Mouse (Mus musculus): ENCODE data around the gene Nectin2. TPM values are rescaled to one million over a fixed set of nuclear protein-coding genes. Genes with fewer than 3 reads are reported as not detected.

Gene Nectin2
- polyA plus RNA-seq, 1 experiment: 38.3 TPM

Other genes starting within 250 kb of the Nectin2 start
- 3.4 and 4.0 TPM in 2 replicates for gene Bloc1s3, start 242.1 kb downstream of the Nectin2 start, polyA plus RNA-seq (2012; ENCODE audit: insufficient read depth, insufficient read length, missing spikeins)
- 39.3 and 49.9 TPM in 2 replicates for gene Trappc6a, start 242.1 kb downstream of the Nectin2 start, polyA plus RNA-seq (2012; ENCODE audit: insufficient read depth, insufficient read length, missing spikeins)
- not detected in 2 replicates for gene Nkpd1, start 232.6 kb downstream of the Nectin2 start, polyA plus RNA-seq (2012; ENCODE audit: insufficient read depth, insufficient read length, missing spikeins)
- 35.9 and 48.9 TPM in 2 replicates for gene Ppp1r37, start 187.4 kb downstream of the Nectin2 start, polyA plus RNA-seq (2012; ENCODE audit: insufficient read depth, insufficient read length, missing spikeins)
- 0.67 and 0.75 TPM in 2 replicates for gene Zfp296, start 173.2 kb downstream of the Nectin2 start, polyA plus RNA-seq (2012; ENCODE audit: insufficient read depth, insufficient read length, missing spikeins)
- gene Gemin7, start 172.9 kb downstream of the Nectin2 start, polyA plus RNA-seq (2012; ENCODE audit: insufficient read depth, insufficient read length, missing spikeins): 44.2 and 47.4 TPM in 2 replicates
- gene Clasrp, start 146.0 kb downstream of the Nectin2 start, polyA plus RNA-seq (2012; ENCODE audit: insufficient read depth, insufficient read length, missing spikeins): 9.6 and 17.9 TPM in 2 replicates
- gene Relb, start 121.0 kb downstream of the Nectin2 start, polyA plus RNA-seq (2012; ENCODE audit: insufficient read depth, insufficient read length, missing spikeins): 7.1 and 10.5 TPM in 2 replicates
- 72.2 and 77.2 TPM in 2 replicates for gene Clptm1, start 85.5 kb downstream of the Nectin2 start, polyA plus RNA-seq (2012; ENCODE audit: insufficient read depth, insufficient read length, missing spikeins)
- gene Apoc2, start 72.5 kb downstream of the Nectin2 start, polyA plus RNA-seq (2012; ENCODE audit: insufficient read depth, insufficient read length, missing spikeins): 1.7 TPM in 1 of 2 replicates, not detected in the other
- not detected in 2 replicates for gene Gm44805, start 69.1 kb downstream of the Nectin2 start, polyA plus RNA-seq (2012; ENCODE audit: insufficient read depth, insufficient read length, missing spikeins)
- not detected in 2 replicates for gene Apoc4, start 69.0 kb downstream of the Nectin2 start, polyA plus RNA-seq (2012; ENCODE audit: insufficient read depth, insufficient read length, missing spikeins)
- 1,406 and 1,867 TPM in 2 replicates for gene Apoc1, start 57.8 kb downstream of the Nectin2 start, polyA plus RNA-seq (2012; ENCODE audit: insufficient read depth, insufficient read length, missing spikeins)
- 777 and 1,675 TPM in 2 replicates for gene Apoe, start 51.3 kb downstream of the Nectin2 start, polyA plus RNA-seq (2012; ENCODE audit: insufficient read depth, insufficient read length, missing spikeins)
- 64.2 and 86.3 TPM in 2 replicates for gene Tomm40, start 35.0 kb downstream of the Nectin2 start, polyA plus RNA-seq (2012; ENCODE audit: insufficient read depth, insufficient read length, missing spikeins)
- 7.6 and 20.8 TPM in 2 replicates for gene Bcam, start 20.5 kb upstream of the Nectin2 start, polyA plus RNA-seq (2012; ENCODE audit: insufficient read depth, insufficient read length, missing spikeins)
- gene Cblc, start 46.3 kb upstream of the Nectin2 start, polyA plus RNA-seq (2012; ENCODE audit: insufficient read depth, insufficient read length, missing spikeins): 1.6 TPM in 1 of 2 replicates, not detected in the other
- gene Bcl3, start 72.3 kb upstream of the Nectin2 start, polyA plus RNA-seq (2012; ENCODE audit: insufficient read depth, insufficient read length, missing spikeins): 14.7 and 24.3 TPM in 2 replicates
- not detected in 2 replicates for gene Gm19345, start 101.5 kb upstream of the Nectin2 start, polyA plus RNA-seq (2012; ENCODE audit: insufficient read depth, insufficient read length, missing spikeins)
- gene Ceacam16, start 110.8 kb upstream of the Nectin2 start, polyA plus RNA-seq (2012; ENCODE audit: insufficient read depth, insufficient read length, missing spikeins): not detected in 2 replicates
- gene Ceacam19, start 137.5 kb upstream of the Nectin2 start, polyA plus RNA-seq (2012; ENCODE audit: insufficient read depth, insufficient read length, missing spikeins): not detected in 2 replicates
- 7.3 and 9.2 TPM in 2 replicates for gene Pvr, start 170.7 kb upstream of the Nectin2 start, polyA plus RNA-seq (2012; ENCODE audit: insufficient read depth, insufficient read length, missing spikeins)
- not detected in 2 replicates for gene Igsf23, start 200.3 kb upstream of the Nectin2 start, polyA plus RNA-seq (2012; ENCODE audit: insufficient read depth, insufficient read length, missing spikeins)
- not detected in 2 replicates for gene Ceacam20, start 214.9 kb upstream of the Nectin2 start, polyA plus RNA-seq (2012; ENCODE audit: insufficient read depth, insufficient read length, missing spikeins)
- not detected in 2 replicates for gene Nlrp9b, start 241.0 kb upstream of the Nectin2 start, polyA plus RNA-seq (2012; ENCODE audit: insufficient read depth, insufficient read length, missing spikeins)